Mouse (Mus musculus) embryonic facial prominence, embryonic 13.5 days (tissue): ENCODE data around the gene Nek10. TPM values are rescaled to one million over a fixed set of nuclear protein-coding genes. Genes with fewer than 3 reads are reported as not detected.

Experiments used
- ATAC-seq: fragments of 200-750 bp; cut with Nextera tagmentation; 2 replicates; pipeline ENCODE4 v1.8.0; 2017; ENCODE audit warnings: low read depth; ENCODE audit not compliant: insufficient number of reproducible peaks, insufficient read depth, low FRiP score, low TSS enrichment
- H3K27ac ChIP-seq: fragments of 300-500 bp; sonication (generic); 2 replicates; pipeline ENCODE4 v1.5.1; 2015; ENCODE audit warnings: moderate library complexity, mild to moderate bottlenecking, inconsistent platforms
- H3K27me3 ChIP-seq: fragments of 300-500 bp; sonication (generic); 2 replicates; pipeline ENCODE4 v1.6.1; 2015; ENCODE audit warnings: mild to moderate bottlenecking, inconsistent platforms
- H3K36me3 ChIP-seq: fragments of 300-500 bp; sonication (generic); 2 replicates; pipeline ENCODE4 v1.6.1; 2015; ENCODE audit warnings: mild to moderate bottlenecking, inconsistent platforms
- H3K4me1 ChIP-seq: fragments of 300-500 bp; sonication (generic); 2 replicates; pipeline ENCODE4 v1.6.1; 2015; ENCODE audit warnings: inconsistent platforms
- H3K4me2 ChIP-seq: fragments of 300-500 bp; sonication (generic); 2 replicates; pipeline ENCODE4 v1.6.1; 2015; ENCODE audit warnings: moderate library complexity, mild to moderate bottlenecking, inconsistent platforms
- H3K4me3 ChIP-seq: fragments of 300-500 bp; sonication (generic); 2 replicates; pipeline ENCODE4 v1.5.1; 2015; ENCODE audit warnings: mild to moderate bottlenecking, inconsistent platforms
- H3K9ac ChIP-seq: fragments of 300-500 bp; sonication (generic); 2 replicates; pipeline ENCODE4 v1.6.1; 2015; ENCODE audit warnings: mild to moderate bottlenecking, inconsistent platforms
- H3K9me3 ChIP-seq: fragments of 300-500 bp; sonication (generic); 2 replicates; pipeline ENCODE4 v1.6.1; 2016; ENCODE audit warnings: inconsistent platforms
- WGBS: fragments of 180-500 bp; shearing (Covaris S2); methylation state at CpG from one replicate; pipeline ENCODE4 v1.1.7; 2015; ENCODE audit warnings: mixed read lengths; 5-methylcytosine and 5-hydroxymethylcytosine counted together
- polyA plus RNA-seq: library from polyadenylated mRNA; unstranded; fragments of >200 nt; fragmentation: Nextera tagmentation; extraction: Ambion mirVana; gene quantifications from 2 replicates; pipeline ENCODE4 v1.2.1, GENCODE M21; 2015

Nek10 gene
- polyA plus RNA-seq, 1 experiment from 2014 or later = 0.03 TPM

DNA sequence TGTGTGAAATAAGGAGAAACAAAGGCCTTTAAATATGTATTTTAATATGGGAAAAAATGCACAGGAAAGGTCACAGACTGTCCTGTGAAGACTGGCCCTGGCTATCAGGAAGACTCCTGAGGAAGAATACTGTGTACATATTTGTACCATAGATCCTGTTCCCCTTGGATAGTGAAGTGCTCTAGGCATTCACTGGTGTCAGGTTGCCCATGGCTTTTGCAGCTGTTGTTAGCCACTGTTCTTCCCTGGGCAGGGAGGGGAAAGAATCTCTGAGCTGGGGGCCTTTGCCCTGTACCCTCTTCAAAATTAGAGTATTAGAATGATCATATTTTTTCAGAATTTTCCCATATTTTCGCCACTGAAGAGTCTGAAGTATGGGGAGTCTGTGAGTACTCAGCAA lies 30.3 kb downstream of the Nek10 start:
- 65% methylated on average over 1 of the region's 1 CpGs for WGBS
- H3K9ac ChIP-seq = no peak overlapping the region
- H3K36me3 ChIP-seq = no peaks in the 10 kb centered on the region
- no peak overlapping the region for H3K4me2 ChIP-seq
- no peak overlapping the region for H3K27ac ChIP-seq
- H3K27me3 ChIP-seq = no peaks in the 10 kb centered on the region
- H3K4me3 ChIP-seq = no peak overlapping the region
- no peak for ATAC-seq
- H3K9me3 ChIP-seq = no peaks in the 10 kb centered on the region
- no peaks in the 10 kb centered on the region for H3K4me1 ChIP-seq

DNA sequence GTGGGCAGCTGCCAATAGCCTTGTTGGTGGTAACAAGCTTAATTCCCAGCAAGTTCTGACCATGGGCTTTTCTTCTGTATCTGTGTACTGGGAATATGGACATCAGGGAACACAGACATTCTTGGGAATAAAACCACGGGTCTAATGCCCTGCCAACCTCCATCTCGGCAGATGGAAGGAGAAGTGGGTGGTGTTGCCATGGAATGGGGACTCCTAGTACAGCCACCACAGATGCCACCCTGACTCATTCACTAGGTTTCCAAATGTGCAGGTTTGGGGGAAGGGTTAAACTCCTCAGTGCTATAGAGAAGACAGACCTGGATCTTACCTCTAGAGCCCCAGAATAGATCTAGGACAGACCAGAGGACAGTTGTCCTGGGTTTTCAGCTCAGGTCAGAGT lies 31.1 kb downstream of the Nek10 start:
- Histone ChIP-seq H3K4me2 (no peak overlapping the region), H3K4me3 (no peak overlapping the region), H3K9ac (no peak overlapping the region), H3K9me3 (no peaks in the 10 kb centered on the region), H3K27ac (no peak overlapping the region), H3K27me3 (no peaks in the 10 kb centered on the region), H3K4me1 (no peaks in the 10 kb centered on the region), H3K36me3 (no peaks in the 10 kb centered on the region)
- no peak for ATAC-seq
- WGBS = 83% methylated on average over 2 of the region's 2 CpGs

DNA sequence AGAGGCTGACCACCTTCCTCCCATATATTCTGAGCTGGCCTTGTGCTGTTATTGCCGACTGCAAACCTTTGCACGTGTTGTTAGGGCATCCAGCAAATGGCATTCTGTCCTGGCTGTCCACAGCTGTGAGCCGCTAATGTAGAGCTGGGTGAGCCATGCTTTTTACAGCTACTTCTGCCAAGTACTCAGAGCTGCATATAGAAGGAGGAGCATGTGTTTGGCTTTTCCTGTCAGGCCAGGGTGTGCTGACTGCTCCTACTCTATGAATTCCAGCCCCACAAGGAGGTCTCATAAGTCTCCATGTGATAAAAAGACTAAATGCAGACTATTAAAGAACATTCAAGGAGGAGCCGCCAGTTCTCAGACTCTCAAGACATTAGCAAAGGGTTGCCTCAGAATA lies 34.4 kb downstream of the Nek10 start:
- ATAC-seq = no peak
- no peak overlapping the region for H3K9ac ChIP-seq
- H3K36me3 ChIP-seq = no peaks in the 10 kb centered on the region
- H3K4me2 ChIP-seq = no peak overlapping the region
- no peak overlapping the region for H3K4me3 ChIP-seq
- no peaks in the 10 kb centered on the region for H3K27me3 ChIP-seq
- H3K4me1 ChIP-seq = no peaks in the 10 kb centered on the region
- no peak overlapping the region for H3K27ac ChIP-seq
- no peaks in the 10 kb centered on the region for H3K9me3 ChIP-seq
- WGBS = 76% methylated on average over 4 of the region's 4 CpGs

DNA sequence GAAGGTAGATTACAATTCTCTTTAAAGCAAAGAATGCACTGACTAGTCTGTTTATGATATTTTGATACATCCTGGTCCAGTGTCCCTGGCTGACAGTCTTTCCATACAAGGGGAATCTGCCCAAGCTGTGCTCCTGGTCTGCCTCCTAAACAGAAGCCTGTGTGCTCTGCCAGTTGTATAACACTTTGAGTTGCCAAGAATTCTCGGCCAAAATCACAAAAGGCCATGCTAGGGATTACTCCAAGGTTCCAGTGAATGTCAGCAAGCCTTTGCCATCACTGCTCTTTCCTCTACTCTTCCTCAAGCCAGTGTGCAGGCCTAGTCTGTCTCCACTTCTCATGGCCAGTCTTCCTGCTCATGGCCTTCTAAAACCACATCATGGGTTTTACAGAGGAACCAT lies 34.9 kb downstream of the Nek10 start:
- 78% methylated on average over 1 of the region's 1 CpGs for WGBS
- Histone ChIP-seq H3K4me1 (no peaks in the 10 kb centered on the region), H3K27ac (no peak overlapping the region), H3K9ac (no peak overlapping the region), H3K4me2 (no peak overlapping the region), H3K9me3 (no peaks in the 10 kb centered on the region), H3K36me3 (no peaks in the 10 kb centered on the region), H3K4me3 (no peak overlapping the region), H3K27me3 (no peaks in the 10 kb centered on the region)
- no peak for ATAC-seq

DNA sequence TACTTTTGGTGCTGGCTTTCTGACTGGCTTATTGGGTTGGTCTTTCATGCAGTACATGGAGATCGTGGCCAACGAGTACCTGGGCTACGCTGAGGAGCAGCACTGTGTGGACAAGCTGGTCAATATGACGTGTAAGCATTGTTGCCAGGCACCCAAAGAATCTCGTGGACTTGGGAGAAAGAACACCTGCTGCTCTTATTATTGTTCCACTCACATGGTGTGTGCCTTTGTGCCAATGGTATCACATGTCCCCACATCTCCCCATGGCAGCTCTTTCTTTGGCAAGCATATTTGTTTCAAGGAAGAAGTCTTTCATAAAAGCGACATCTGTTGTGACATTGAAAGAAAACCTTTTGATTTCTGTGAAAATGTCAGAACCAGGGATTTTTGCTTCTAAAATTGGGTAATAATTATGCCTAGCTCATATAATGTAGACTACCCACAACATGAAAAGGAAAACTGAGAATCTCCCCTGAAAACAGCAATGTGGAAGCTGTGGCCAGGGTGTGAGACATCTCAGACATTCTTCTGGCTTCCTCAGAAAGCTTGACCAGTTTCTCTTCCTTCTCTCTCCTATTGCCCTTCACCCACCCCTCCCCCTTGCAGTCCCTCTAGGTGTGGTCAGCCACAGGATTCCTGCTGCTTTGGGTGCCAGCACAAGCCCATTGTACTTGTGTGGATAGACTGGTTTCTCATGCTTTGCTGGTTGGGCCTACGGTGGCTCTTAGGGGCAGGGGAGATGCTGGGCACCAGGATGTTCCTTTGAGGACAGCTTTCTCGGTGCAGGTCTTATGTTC lies 39.7 kb downstream of the Nek10 start:
- Histone ChIP-seq H3K36me3 (no peaks in the 10 kb centered on the region), H3K27ac (no peak overlapping the region), H3K4me2 (no peak overlapping the region), H3K27me3 (no peaks in the 10 kb centered on the region), H3K9me3 (no peaks in the 10 kb centered on the region), H3K4me3 (no peak overlapping the region), H3K9ac (no peak overlapping the region), H3K4me1 (no peaks in the 10 kb centered on the region)
- 79% methylated on average over 8 of the region's 8 CpGs for WGBS
- ATAC-seq = 0 out of 2 replicates have a peak, but pooled peaks have one; percentile 48

DNA sequence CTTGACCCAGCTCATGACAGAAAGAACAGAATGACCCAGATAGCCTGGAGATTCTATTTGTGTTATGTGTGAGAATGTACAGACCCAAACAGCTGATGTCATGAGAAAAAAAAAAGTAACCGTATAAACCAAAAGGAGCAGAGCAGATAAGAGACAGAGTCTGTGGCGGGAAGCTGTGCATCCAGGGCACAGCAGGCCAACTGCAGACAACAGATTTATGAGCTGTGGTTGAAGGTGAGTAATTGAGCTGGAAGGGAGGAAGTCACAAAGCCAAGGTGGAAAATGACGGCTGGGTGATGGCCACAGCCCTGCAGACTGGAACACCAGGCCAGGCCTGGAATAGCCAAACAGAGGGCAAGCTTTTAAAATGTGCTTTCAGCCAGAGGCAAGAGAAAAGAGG lies 49.6 kb downstream of the Nek10 start:
- no peak overlapping the region for H3K27ac ChIP-seq
- H3K4me1 ChIP-seq = no peaks in the 10 kb centered on the region
- no peak overlapping the region for H3K9ac ChIP-seq
- H3K36me3 ChIP-seq = no peaks in the 10 kb centered on the region
- no peak overlapping the region for H3K4me3 ChIP-seq
- WGBS = 66% methylated on average over 3 of the region's 3 CpGs
- no peaks in the 10 kb centered on the region for H3K9me3 ChIP-seq
- ATAC-seq = no peak
- no peak overlapping the region for H3K4me2 ChIP-seq
- H3K27me3 ChIP-seq = no peaks in the 10 kb centered on the region

DNA sequence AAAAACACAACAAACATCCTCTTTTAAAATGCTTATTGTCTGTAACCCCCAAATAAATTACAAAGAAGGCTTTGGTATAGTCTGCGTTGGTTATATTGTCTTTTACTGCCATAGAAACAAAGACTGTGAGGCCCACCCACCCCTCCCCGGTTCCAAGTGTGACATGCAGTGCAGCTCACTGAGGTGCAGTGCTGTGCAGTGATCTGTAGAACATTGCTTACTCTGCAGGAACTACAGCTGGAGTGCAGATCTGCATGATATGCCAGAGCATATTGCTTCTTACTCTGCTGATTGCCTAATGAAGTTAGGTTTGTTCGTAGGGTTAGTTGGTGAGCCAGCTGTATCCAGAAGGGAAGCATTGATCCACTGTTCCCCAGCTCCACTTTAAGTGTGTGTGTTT lies 57.1 kb downstream of the Nek10 start:
- H3K9ac ChIP-seq = no peak overlapping the region
- no peaks in the 10 kb centered on the region for H3K27me3 ChIP-seq
- no peak overlapping the region for H3K4me3 ChIP-seq
- H3K4me2 ChIP-seq = no peak overlapping the region
- no peaks in the 10 kb centered on the region for H3K4me1 ChIP-seq
- no peak overlapping the region for H3K27ac ChIP-seq
- H3K36me3 ChIP-seq = no peaks in the 10 kb centered on the region
- no peaks in the 10 kb centered on the region for H3K9me3 ChIP-seq
- ATAC-seq = no peak
- WGBS = 67% methylated on average over 3 of the region's 3 CpGs

DNA sequence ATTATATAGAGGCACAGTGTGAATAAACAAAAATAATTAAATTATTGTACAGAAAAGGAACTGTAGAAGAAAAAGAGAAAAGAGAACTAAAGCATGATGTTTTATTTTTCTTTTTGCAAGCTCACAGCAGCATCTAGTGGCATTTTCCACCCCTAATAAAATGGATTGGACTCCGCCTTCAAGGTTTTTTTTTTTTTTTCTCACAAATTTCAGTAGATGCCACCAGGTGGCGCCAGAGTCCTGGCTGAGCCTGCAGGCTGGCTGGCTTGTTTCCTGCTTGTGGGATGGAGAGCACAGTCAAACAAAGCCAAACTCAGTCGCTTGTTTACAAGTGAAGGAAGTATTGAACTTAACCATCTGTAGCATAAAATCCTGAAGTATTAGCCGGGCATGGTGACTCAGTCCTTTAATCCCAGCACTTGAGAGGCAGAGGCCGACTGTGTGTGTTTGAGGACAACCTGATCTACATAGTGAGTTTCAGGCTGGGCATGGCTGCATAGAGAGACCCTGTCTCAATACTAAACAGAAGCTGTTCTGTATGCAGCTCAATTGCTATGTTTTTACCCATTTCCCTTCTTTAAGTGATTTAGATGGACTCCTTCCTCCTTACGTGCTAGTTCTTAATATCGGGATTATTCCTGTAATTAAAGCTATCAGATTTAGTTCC lies 60.6 kb downstream of the Nek10 start:
- no peak overlapping the region; the same call in 1 of the 2 replicates for H3K27ac ChIP-seq
- H3K4me1 ChIP-seq = no peaks in the 10 kb centered on the region
- 18% methylated on average over 7 of the region's 7 CpGs for WGBS
- no peak overlapping the region for H3K4me3 ChIP-seq
- peak overlapping the region; percentile 28; the same call in 1 of the 2 replicates for H3K4me2 ChIP-seq
- no peaks in the 10 kb centered on the region for H3K9me3 ChIP-seq
- H3K27me3 ChIP-seq = no peaks in the 10 kb centered on the region
- ATAC-seq = 0 out of 2 replicates have a peak, but pooled peaks have one; percentile 43
- H3K9ac ChIP-seq = peak overlapping the region; percentile 60
- H3K36me3 ChIP-seq = no peaks in the 10 kb centered on the region

DNA sequence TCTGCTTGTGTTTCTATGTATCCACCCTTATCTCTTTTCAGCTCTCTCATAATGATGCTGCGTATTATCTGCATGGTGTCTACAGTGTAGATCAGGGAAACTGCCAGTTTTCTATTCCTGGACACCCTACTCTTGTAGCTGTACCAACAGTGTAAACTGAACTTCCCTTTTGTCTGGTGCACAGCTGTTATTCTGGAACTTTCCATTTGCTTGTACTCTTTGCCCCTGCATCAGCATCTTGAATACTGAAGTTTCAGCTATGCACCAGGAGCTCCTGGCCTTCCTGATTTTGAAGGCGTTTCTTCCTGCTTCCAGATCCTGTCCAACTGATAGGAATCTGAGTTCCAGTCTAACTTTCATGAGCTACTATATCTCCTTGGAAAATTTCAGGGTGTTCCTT lies 66.0 kb downstream of the Nek10 start:
- no peaks in the 10 kb centered on the region for H3K4me1 ChIP-seq
- no peak overlapping the region for H3K4me3 ChIP-seq
- H3K27me3 ChIP-seq = no peaks in the 10 kb centered on the region
- no peaks in the 10 kb centered on the region for H3K36me3 ChIP-seq
- H3K27ac ChIP-seq = no peak overlapping the region
- H3K4me2 ChIP-seq = no peak overlapping the region
- H3K9ac ChIP-seq = no peak overlapping the region
- H3K9me3 ChIP-seq = no peaks in the 10 kb centered on the region
- WGBS = 76% methylated on average over 2 of the region's 2 CpGs
- ATAC-seq = no peak

DNA sequence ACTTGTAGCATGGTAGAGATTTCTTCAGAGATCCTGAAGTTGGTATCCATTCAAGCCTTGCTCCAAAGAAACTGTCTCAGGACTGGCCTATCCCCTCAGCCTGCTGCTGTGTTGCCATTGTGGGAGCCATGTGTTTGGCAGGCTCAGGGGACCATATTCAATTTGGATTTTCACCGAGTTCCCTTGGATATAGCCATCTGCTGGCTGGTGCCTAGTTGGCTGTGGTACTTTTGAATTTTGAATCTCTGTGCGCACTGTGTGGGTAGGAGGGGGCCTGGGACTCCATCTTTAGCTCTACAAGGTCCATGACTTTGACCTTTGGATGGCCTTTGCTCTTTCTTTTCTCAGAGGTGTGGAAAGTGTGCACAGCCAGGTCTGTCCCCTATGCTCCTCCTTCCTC lies 66.8 kb downstream of the Nek10 start:
- 87% methylated on average over 2 of the region's 2 CpGs for WGBS
- no peak overlapping the region for H3K4me3 ChIP-seq
- H3K27ac ChIP-seq = no peak overlapping the region
- no peaks in the 10 kb centered on the region for H3K36me3 ChIP-seq
- H3K4me2 ChIP-seq = no peak overlapping the region
- no peaks in the 10 kb centered on the region for H3K4me1 ChIP-seq
- no peaks in the 10 kb centered on the region for H3K9me3 ChIP-seq
- H3K9ac ChIP-seq = no peak overlapping the region
- H3K27me3 ChIP-seq = no peaks in the 10 kb centered on the region
- no peak for ATAC-seq

DNA sequence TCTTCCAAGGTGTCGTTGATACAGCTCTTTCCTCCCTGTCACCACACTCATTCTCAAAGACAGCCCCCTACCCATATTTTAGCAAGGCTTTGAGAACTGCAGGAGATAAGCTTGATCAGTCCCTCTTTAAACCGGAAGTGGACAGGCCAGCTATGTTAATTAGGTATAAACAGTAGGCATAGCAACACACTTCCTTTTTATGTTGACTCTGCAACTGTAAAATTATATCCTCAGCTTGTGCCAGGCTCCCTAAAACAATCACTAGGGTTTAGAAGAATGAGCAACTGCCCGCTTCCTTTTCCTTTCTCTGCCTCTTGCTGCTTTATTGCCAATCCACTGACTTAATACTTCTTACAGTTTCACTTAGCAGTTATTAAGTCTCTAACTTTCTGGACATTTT lies 67.2 kb downstream of the Nek10 start:
- H3K36me3 ChIP-seq = no peaks in the 10 kb centered on the region
- no peaks in the 10 kb centered on the region for H3K27me3 ChIP-seq
- no peak overlapping the region for H3K4me2 ChIP-seq
- H3K27ac ChIP-seq = no peak overlapping the region
- WGBS = 78% methylated on average over 3 of the region's 3 CpGs
- no peaks in the 10 kb centered on the region for H3K9me3 ChIP-seq
- H3K4me1 ChIP-seq = no peaks in the 10 kb centered on the region
- no peak overlapping the region for H3K9ac ChIP-seq
- H3K4me3 ChIP-seq = no peak overlapping the region
- no peak for ATAC-seq

DNA sequence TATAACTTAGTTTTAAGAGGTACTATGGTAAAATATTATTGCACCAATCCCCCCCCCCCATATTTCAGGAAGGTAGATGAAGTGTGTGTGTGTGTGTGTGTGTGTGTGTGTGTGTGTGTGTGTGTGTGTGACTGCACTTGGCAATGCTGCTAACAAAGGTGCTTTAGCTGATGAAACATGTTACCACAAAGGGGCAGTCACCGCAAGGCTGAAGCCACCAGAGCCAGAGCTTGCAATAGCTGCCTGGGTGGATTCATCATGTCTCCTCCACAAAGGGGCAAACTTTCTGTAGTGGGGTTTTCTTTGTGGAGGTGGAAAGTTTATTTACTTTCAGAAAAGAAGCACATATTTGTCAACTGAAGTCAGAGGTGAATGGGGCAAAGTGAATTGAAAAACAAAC lies 67.9 kb downstream of the Nek10 start:
- no peaks in the 10 kb centered on the region for H3K9me3 ChIP-seq
- no peak overlapping the region for H3K9ac ChIP-seq
- no peak for ATAC-seq
- H3K27me3 ChIP-seq = no peaks in the 10 kb centered on the region
- H3K36me3 ChIP-seq = no peaks in the 10 kb centered on the region
- WGBS = 88% methylated on average over 1 of the region's 1 CpGs
- H3K27ac ChIP-seq = no peak overlapping the region
- H3K4me3 ChIP-seq = no peak overlapping the region
- no peak overlapping the region for H3K4me2 ChIP-seq
- H3K4me1 ChIP-seq = no peaks in the 10 kb centered on the region
